Mouse (Mus musculus): ENCODE data around the gene Gm10665.
"Not testable (repeated sequence)": the region's sequence is repeated elsewhere in the genome, so short reads cannot be mapped to it uniquely, and the experiment has no call there.

GRCm38 (mm10) chr7:22499578-22499977 is 35.7 kb upstream of the Gm10665 start, which contains the start of gene Vmn1r151:
- TF ChIP-seq HCFC1 (IDR thresholded peaks at IDR 0.05; ENCODE audit: borderline replicate concordance, insufficient read depth, low read length); ZC3H11A (IDR thresholded peaks at IDR 0.05; ENCODE audit: borderline replicate concordance, low read depth, low read length); ZNF384 (IDR thresholded peaks at IDR 0.05; ENCODE audit: low read depth, low read length); MAFK (IDR thresholded peaks at IDR 0.05; ENCODE audit: insufficient read depth, low read depth, low read length); CHD2 (IDR thresholded peaks at IDR 0.05; ENCODE audit: low read depth, low read length): not testable (repeated sequence)

All from ES-E14 (cell line).